Mouse (Mus musculus) B cell, adult 62 days (primary cell): ENCODE data around the gene Hoxa7. TPM values are rescaled to one million over a fixed set of nuclear protein-coding genes. Genes with fewer than 3 reads are reported as not detected.

Experiments used
- total RNA-seq: library from RNA; stranded (reverse); gene quantifications from 4 replicates; pipeline ENCODE4 v1.2.4, GENCODE M21; 2023

Hoxa7 gene
- not detected in 4 replicates for total RNA-seq

DNA sequence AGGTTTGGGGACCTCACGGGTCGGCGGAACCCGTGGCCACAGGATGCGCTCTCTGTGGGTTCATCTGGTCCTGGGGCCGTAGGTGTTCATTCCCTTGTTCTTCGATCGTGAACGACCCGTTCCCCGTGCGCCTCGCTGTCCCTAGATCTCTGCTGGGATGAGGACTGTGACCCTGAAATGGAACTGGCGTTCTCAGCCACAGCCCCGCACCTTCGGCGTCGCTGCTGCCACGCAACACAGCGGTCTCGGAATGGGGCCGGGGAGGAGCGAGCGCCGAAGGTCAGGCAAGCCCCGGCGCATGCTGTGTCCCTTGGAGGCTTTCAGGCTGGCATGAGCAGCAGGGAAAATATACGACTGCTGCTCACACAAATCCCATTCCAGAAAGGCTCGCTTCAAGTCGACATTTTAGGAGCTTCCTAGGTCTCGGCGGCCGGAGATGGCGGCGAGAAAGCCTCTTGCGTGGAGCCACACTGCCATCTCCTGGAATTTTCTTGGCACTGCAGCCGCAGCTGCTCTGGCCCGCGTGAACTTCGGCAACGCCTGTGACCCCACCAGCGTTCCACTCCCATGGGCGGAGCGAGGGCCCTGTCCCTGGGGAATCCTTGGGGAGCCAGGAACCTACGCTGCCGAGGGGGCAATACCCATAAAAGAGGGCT is at the start of gene Hoxa7:
Gene Hoxa7 (minus strand): TSS at position 518 of the 656 bp plus-strand sequence.

DNA sequence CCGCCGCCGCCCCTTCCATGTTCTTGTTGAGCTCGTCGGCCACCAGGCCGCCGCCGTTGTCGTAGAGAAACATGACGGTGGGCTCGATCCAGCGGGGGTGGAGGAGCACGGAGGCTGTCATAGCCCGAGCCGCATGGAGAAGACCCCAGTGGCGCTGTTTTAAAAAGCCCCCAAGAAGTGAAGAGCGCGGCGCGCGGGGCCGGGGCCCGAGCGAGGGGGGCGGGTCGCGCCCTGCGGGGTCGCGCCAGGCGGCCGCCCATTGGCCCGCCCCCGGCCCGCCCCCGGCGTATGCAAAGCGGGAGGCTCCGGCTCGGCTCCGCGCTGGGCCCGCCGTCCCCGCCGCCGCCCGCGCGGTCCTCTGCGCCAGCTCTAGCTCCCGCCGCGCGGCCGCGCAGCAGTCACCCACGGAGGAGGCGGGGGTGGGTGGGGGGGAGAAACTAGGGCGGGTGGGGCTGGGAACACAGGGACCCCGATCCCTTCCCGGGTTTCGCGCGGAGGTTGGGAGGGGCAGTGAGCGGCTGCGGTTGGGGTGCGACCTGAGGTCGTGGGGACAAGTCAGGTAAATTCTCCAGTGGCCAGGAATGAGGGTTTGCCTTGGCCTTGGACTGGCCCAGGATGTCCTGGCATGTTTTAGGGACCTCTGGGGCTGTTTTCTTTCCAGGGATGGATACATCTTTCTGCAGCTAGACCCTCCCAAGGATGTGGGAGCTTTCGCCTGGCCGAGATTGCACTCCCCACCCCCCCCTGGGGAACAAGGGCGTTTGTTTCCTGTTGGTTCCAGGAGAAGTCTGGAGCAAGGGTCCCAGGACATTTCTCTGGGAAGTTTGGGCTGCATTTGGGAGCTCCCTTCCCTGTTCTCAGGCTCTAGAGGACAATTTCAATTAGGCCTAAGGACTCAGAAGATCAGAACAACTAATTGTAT is 39.3 kb upstream of the Hoxa7 start, which contains the start of gene Hoxa13:
Gene Hoxa13 (minus strand): TSS at position 227 of the 922 bp plus-strand sequence.

DNA sequence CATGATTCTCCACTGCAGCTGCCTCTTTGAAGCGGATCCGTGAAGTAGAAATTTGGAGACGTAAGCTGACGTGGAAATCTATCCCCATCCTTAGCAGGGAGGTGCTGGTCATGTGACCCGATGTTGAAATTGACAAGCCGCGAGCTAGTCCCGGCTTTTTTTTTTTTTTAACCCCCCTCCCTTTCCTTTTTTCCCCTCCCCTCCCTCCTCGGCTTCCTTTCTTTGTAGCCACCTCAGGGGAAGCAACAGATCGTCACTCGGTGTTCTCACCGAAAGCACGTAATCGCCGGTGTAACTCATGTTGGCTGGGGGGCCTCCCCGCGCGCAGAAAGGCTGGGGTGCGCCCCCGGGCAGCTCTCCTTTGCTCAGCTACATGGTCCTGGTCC is 24.1 kb upstream of the Hoxa7 start, which contains the start of gene Hoxa11:
Gene Hoxa11 (minus strand): TSS at position 54 of the 386 bp plus-strand sequence.

DNA sequence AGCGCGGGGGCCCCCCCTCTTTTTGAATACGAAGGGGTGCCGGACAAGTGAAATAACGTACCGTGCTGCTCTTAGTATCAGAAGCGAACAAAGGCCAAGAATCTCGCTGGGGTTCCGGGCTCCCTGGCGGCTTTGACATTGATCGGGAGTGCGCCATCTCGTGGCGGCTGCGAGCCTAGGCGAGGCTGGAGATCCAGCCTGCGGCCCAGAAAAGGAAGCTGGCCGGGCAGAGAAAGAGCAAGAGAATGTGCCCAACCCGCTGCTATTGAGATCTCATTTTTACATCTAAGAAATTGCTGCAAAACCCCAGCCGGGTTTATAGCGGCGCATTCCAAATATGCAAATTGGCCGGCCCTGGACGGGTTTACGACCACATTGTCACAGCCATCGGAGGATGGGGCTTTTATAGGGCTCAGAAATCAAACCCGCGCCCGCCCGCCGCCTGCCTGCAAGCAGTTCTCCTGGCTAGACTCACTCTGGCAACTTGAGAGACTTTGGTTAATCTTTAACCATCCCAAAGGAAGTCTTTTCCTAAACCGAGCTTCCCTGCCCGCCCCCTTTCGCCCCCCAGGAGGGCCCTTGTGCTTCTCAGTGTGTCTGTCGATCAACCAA is 18.8 kb upstream of the Hoxa7 start, which contains the start of gene Hoxa10:
Gene Hoxa10 (minus strand): TSS at position 466 of the 612 bp plus-strand sequence.

DNA sequence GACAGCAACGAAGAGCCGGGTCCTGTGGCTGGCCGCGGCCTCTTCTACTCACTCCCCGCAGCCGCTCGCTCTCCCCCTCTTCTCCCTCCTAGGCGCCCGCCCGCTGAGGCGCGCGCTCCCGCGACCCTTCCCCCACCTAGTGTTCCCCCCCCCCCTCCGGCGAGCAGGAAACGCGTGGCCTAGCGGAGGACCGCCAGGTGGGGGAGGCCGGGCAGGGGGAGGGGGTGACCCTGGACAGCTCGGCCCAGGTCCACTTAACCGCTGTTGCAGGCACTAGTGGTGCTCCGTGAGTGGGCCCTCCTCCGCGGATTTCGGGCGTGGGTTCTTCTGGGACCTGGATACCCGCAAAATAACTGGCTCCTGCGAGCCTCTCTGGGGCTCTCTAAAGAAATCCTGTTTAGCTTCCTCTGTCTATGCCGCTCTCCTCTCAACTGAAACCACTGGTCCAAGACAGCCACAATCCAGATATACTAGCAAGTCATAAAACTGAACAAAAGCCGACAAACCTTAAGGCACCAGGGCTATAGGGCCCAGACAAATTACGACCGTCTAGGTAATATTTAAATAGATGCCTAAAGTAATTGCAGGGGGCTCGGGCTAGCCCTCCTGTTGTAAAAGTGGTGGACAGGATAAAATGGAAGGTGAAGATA is 9.0 kb upstream of the Hoxa7 start, which contains the start of gene Hoxa9:
Gene Hoxa9 (minus strand): TSS at position 574 of the 650 bp plus-strand sequence.

DNA sequence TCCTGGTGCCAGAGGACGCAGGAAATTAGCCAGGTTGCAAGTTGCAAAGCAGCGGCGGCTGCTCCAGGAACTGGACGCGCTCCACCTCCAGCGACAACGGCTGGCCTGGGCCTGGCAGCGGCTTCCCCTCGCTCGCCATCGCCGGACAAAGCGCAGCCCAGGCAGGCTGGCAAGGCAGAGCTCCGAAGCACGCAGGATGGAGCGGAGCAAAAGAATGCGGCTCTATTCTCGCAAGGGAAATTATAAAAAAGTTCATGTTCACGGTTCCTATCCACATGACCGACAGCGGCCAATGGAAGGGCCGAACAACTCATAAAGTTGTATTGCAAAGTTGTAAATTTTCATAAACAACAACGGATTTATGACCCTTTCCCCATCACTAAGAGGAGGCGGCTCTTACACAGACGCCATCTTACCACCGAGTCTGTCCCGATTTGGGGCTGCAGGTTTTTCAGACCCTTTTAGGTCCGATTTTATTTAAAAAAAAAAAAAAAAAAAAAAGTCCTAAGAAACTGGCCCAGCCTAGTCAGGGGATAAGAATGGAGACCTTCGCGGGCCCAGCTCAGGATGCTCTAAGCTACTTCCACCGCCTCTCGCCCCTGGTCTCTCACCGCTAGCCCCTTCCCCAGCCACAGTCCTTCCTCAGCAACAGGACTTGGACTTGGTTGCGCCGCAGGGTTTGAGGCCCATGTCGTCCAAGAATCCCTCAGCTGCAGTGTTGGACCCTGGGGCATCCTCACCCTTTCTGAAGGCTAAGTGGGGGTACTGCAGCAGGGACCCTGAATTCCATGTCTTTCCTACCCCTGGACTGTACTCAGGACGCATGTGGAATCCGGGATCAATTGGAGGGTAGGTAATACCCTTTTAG is 8.3 kb downstream of the Hoxa7 start, which contains the start of the genes Hoxa3 and Gm28308:
Gene Hoxa3 (minus strand): TSS at position 218 of the 868 bp plus-strand sequence.
Gene Gm28308 (minus strand): TSS at position 221 of the 868 bp plus-strand sequence.

DNA sequence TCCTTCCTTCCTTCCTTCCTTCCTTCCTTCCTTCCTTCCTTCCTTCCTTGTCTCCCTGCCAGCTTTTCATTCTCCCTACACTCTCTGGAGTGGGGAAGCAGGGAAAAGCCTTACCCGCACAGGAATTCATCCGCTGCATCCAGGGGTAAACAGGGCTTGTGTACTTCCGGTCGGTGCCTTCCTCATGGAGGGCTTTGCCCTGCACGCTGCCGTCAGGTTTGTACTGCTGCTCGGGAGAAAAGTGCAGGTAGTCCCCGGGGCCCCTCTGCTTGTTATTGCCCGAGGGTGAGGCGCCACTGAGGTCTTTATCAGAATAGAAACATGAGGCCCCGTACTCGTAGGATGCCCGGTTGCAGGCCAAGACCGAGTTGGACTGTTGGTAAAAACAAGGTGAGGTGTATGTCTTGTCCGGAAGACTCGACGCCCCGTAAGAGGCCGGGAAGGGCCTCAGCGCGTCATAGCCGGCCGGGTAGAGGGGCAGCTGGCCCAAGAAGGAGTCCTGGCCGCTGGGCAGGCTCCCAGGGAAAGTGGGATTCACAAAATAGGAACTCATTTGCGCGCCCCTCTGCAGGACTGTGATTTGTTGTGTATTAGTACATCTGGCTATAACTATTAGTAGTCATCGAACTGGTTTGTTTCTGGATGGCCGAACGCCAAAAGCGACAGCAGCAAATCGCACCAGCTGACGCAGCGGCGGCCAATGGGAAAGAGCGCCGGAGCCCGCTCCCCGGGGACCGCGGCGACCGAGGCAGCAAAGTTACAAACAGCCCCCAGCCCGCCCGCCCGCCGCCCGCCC is 13.4 kb downstream of the Hoxa7 start, which contains the start of gene Hoxa6:
Gene Hoxa6 (minus strand): TSS at position 651 of the 796 bp plus-strand sequence.

DNA sequence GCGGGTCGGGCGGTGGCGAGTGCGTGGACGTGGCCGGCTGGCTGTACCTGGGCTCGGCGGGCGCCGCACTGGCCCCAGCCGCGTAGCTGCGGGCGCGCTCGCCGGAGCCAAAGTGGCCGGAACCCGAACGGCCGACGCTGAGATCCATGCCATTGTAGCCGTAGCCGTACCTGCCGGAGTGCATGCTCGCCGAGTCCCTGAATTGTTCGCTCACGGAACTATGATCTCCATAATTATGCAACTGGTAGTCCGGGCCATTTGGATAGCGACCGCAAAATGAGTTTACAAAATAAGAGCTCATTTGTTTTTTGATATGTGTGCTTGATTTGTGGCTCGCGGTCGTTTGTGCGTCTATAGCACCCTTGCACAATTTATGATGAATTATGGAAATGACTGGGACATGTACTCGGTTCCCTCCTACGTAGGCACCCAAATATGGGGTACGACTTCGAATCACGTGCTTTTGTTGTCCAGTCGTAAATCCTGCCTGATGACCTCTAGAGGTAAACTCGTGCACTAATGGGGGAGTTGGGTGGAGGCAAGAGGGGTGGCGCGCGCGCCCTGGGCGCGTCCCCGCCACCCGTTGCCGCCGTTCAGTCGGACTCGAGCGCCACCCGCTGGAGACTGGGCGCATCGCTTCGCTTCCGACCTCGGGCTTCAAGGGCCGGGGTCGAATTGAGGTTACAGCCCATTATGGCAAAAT is 17.5 kb downstream of the Hoxa7 start, which contains the start of gene Hoxa5:
Gene Hoxa5 (minus strand): TSS at position 538 of the 703 bp plus-strand sequence.

DNA sequence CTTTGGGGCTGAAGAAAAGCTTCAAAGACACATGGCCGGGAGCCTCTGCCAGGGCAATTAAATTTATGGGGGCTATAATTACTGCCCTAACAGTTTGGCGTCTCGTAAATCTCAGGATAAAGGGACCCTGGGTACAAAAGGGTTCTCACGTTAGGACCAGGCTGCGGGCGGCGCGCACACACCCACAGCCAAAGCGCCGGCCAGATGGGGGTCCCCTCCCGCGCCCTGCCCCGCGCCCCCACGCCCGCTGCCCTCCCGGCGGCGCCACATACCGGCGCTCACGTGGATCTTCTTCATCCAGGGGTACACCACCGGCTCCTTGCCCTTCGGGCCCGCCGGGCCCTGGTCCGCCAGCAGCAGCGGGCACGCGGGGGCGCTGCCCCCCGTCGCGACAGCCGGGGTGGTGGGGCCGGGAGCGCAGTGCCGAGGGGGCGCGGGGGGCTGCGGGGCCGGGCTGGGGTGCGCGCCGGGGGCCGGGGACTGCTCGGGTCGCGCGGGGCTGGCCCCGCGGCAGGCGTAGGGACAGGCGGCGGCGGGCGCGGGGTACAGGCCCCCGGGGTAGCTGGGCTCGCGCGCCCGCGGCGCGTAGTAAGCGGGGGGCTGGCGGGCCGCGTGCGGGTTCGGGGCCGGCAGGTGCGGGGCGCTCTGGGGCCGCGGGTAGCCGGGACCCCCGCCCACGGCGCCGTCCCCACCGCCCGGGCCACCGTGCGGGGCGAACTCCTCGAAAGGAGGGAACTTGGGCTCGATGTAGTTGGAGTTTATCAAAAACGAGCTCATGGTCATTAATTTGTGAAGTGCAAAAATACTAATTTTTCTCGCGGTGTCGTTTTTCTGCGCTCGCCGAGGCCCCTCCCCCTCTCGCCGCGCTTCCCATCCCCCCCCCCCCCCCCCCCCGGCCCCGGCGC is 30.5 kb downstream of the Hoxa7 start, which contains the start of gene Hoxa4:
Gene Hoxa4 (minus strand): TSS at position 848 of the 905 bp plus-strand sequence.

DNA sequence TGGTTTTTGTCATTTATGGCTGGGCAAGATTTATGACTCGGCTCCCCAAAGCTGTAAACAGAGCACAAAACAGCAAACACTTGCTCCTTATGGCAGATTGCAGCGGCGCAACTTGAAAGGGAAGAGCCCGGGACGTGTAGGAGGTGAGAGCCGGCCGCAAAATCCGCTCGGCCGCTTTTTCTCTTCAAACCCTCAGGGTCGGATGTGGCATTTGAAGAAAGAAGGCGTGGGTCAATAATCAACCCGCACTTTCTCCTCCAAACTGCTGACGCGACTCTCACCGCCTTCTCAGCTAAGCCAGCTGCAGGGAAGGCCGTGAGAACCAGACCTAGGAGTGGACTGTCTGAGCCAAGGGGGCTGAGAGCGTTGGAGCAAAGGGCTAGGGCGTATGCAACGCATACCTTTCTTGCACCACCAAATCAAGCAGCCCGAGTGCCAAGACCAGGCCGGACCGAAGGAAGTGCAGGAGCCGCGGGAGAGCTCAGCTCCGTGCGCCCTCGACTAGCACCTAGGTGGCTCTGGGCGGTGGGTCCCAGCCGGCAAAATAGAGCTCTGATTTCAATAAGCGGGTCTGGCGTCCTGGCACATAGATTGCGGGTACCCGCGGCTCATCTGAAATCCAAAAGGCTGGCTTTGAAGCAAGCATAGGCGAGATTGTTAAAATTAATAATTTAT is 44.5 kb downstream of the Hoxa7 start, which contains the start of gene 5730596B20Rik:
Gene 5730596B20Rik (plus strand): TSS at position 438 of the 675 bp plus-strand sequence.

DNA sequence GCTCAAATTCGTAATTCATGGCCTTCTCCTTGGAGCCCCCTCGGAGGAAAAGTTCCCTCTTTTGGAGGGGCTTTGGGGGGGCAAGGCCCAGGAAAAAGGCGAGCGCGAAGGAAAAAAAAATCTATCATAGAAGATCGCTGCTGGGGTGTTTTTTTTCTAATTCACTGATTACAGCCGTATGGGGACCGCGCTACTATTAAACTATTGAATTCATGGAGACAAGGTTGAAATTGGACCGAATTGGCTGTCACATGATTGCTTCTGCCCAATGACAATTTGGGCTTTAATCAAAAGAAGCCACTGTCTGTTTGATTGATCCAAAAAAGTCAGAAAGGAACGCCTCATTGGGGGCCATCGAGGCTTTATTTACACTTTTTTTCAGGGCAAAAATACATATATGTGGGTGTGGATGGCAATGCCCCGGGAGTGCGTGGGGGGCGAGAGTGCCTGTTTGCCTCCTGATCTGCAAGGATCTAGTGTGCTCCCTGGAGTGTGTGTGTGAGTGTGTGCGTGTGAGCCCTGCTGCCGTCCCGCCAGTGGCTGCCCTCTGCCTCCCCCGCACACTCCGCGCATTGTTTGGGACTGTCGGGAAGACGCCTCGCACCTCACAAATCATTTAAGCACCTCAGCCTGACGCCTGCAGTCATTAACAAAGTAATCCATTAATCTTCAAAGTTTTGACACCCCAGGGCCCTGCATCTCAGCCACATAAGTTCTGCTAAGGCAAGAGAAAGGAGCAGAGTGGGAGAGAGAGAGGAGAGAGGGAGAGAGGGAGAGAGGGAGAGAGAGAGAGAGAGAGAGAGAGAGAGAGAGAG is 56.8 kb downstream of the Hoxa7 start, which contains the start of gene Hoxa2:
Gene Hoxa2 (minus strand): TSS at position 206 of the 815 bp plus-strand sequence.

Other genes starting within 250 kb of the Hoxa7 start
- 40.5 to 48.4 TPM (median 41.9 TPM) in 4 replicates for gene Skap2, start 209.3 kb downstream of the Hoxa7 start, total RNA-seq
- not detected in 4 replicates for gene Hoxa1, start 63.5 kb downstream of the Hoxa7 start, total RNA-seq
- not detected in 4 replicates for gene Hoxa2, start 57.0 kb downstream of the Hoxa7 start, total RNA-seq
- not detected in 4 replicates for gene 5730596B20Rik, start 44.4 kb downstream of the Hoxa7 start, total RNA-seq
- gene Hoxa4, start 30.1 kb downstream of the Hoxa7 start, total RNA-seq, result not detected in 4 replicates
- not detected in 4 replicates for gene Hoxa5, start 17.3 kb downstream of the Hoxa7 start, total RNA-seq
- not detected in 4 replicates for gene Hoxa6, start 13.1 kb downstream of the Hoxa7 start, total RNA-seq
- 0.58 TPM in 1 of 4 replicates, not detected in the others for gene Hoxa3, start 8.5 kb downstream of the Hoxa7 start, total RNA-seq
- gene Gm28308, start 8.5 kb downstream of the Hoxa7 start, total RNA-seq, result not detected in 4 replicates
- not detected in 4 replicates for gene Hoxa9, start 9.2 kb upstream of the Hoxa7 start, total RNA-seq
- not detected in 4 replicates for gene Hoxa10, start 19.0 kb upstream of the Hoxa7 start, total RNA-seq
- not detected in 4 replicates for gene Hoxa11, start 24.0 kb upstream of the Hoxa7 start, total RNA-seq
- gene Hoxa13, start 39.0 kb upstream of the Hoxa7 start, total RNA-seq, result not detected in 4 replicates
- not detected in 4 replicates for gene Evx1, start 91.6 kb upstream of the Hoxa7 start, total RNA-seq